Mouse (Mus musculus) E14TG2a.4 (cell line): ENCODE measurements around the gene Nr2f6.

Source experiments
- H3K27me3 ChIP-seq: 2 replicates; pipeline ENCODE4 v1.6.1; 2014; ENCODE audit warnings: low read length, control low read depth; ENCODE audit not compliant: insufficient read depth
- H3K36me3 ChIP-seq: 2 replicates; pipeline ENCODE4 v1.6.1; 2014; ENCODE audit warnings: low read length, control low read depth; ENCODE audit not compliant: insufficient read depth
- H3K4me1 ChIP-seq: replicated peaks from 2 replicates; pipeline ENCODE4 v1.6.1; 2014; ENCODE audit warnings: low read depth, low read length, control low read depth
- H3K4me3 ChIP-seq: replicated peaks from 2 replicates; pipeline ENCODE4 v1.5.1; 2014; ENCODE audit warnings: mild to moderate bottlenecking, low read length
- H3K9me3 ChIP-seq: 2 replicates; pipeline ENCODE4 v1.6.1; 2014; ENCODE audit warnings: low read length, control low read depth
- CTCF ChIP-seq: conservative IDR thresholded peaks from 2 replicates; pipeline ENCODE4 v1.5.1; 2014; ENCODE audit warnings: low read length
- NANOG ChIP-seq: IDR thresholded peaks from 2 replicates; pipeline ENCODE4 v1.6.1; 2014; ENCODE audit warnings: borderline replicate concordance, low read length, mixed read lengths
- POU5F1 ChIP-seq: IDR thresholded peaks from 2 replicates; pipeline ENCODE4 v1.6.1; 2014; ENCODE audit warnings: low read length, borderline replicate concordance

Nr2f6 gene

GRCm38 (mm10) chr8:71374616-71375206 lies 7.0 kb downstream of the Nr2f6 start:
- peak overlapping the region; percentile 74; the same call in 1 of the 2 replicates for H3K4me3 ChIP-seq
- no peak for TF ChIP-seq NANOG
- TF ChIP-seq POU5F1: no peak
- peaks cover 62% of the 10 kb centered on the region for H3K4me1 ChIP-seq
- no peaks in the 10 kb centered on the region for H3K9me3 ChIP-seq
- H3K27me3 ChIP-seq: peaks cover 38% of the 10 kb centered on the region
- peaks cover 66% of the 10 kb centered on the region for H3K36me3 ChIP-seq

- H3K36me3 ChIP-seq: peaks cover 69% of the 10 kb centered on the region
- H3K27me3 ChIP-seq: peaks cover 22% of the 10 kb centered on the region
- H3K4me3 ChIP-seq: no peak overlapping the region
- no peaks in the 10 kb centered on the region for H3K9me3 ChIP-seq
- H3K4me1 ChIP-seq: peaks cover 63% of the 10 kb centered on the region
- TF ChIP-seq NANOG (no peak), CTCF (no peak), POU5F1 (no peak)
Measured at GRCm38 (mm10) chr8:71373000-71373399, 8.8 kb downstream of the Nr2f6 start.

GRCm38 (mm10) chr8:71372427-71372826 lies 9.3 kb downstream of the Nr2f6 start:
- H3K4me1 ChIP-seq: peaks cover 68% of the 10 kb centered on the region
- H3K9me3 ChIP-seq: no peaks in the 10 kb centered on the region
- H3K36me3 ChIP-seq: peaks cover 68% of the 10 kb centered on the region
- H3K27me3 ChIP-seq: peaks cover 16% of the 10 kb centered on the region
- TF ChIP-seq POU5F1: no peak
- no peak for TF ChIP-seq CTCF
- no peak for TF ChIP-seq NANOG
- peak overlapping the region; percentile 29; the same call in 1 of the 2 replicates for H3K4me3 ChIP-seq

- H3K4me1 ChIP-seq: peaks cover 60% of the 10 kb centered on the region
- TF ChIP-seq NANOG (no peak), POU5F1 (no peak), CTCF (no peak)
Measured at GRCm38 (mm10) chr8:71371236-71371848, 10.4 kb downstream of the Nr2f6 start, which contains the start of gene Ocel1. TSS of gene Ocel1 (plus strand) at chr8:71371298.

GRCm38 (mm10) chr8:71370711-71371235 lies 11.0 kb downstream of the Nr2f6 start:
- Histone ChIP-seq H3K4me1 (peaks cover 63% of the 10 kb centered on the region), H3K36me3 (peaks cover 56% of the 10 kb centered on the region), H3K27me3 (no peaks in the 10 kb centered on the region), H3K4me3 (peak overlapping the region; percentile 89), H3K9me3 (no peaks in the 10 kb centered on the region)
- TF ChIP-seq POU5F1 (no peak), NANOG (no peak), CTCF (no peak)

More at GRCm38 (mm10) chr8:71371236-71371848, 10.4 kb downstream of the Nr2f6 start, which contains the start of gene Ocel1:
- Histone ChIP-seq H3K36me3 (peaks cover 57% of the 10 kb centered on the region), H3K4me3 (peak within 1 kb of the TSS; percentile 89), H3K9me3 (no peaks in the 10 kb centered on the region), H3K27me3 (peaks cover 5% of the 10 kb centered on the region)

GRCm38 (mm10) chr8:71369040-71369718 lies 12.6 kb downstream of the Nr2f6 start:
- no peaks in the 10 kb centered on the region for H3K9me3 ChIP-seq

GRCm38 (mm10) chr8:71368366-71368765 lies 13.4 kb downstream of the Nr2f6 start:
- Histone ChIP-seq H3K4me1 (peaks cover 51% of the 10 kb centered on the region), H3K27me3 (no peaks in the 10 kb centered on the region), H3K9me3 (no peaks in the 10 kb centered on the region), H3K4me3 (peak overlapping the region; percentile 86), H3K36me3 (peaks cover 36% of the 10 kb centered on the region)
- TF ChIP-seq CTCF: no peak
- no peak for TF ChIP-seq NANOG
- no peak for TF ChIP-seq POU5F1

More at GRCm38 (mm10) chr8:71369040-71369718, 12.6 kb downstream of the Nr2f6 start:
- Histone ChIP-seq H3K4me3 (peak overlapping the region; percentile 86), H3K36me3 (peaks cover 44% of the 10 kb centered on the region), H3K4me1 (peaks cover 54% of the 10 kb centered on the region), H3K27me3 (no peaks in the 10 kb centered on the region)
- TF ChIP-seq POU5F1 (no peak), CTCF (no peak), NANOG (no peak)

- peaks cover 29% of the 10 kb centered on the region for H3K36me3 ChIP-seq
- peaks cover 49% of the 10 kb centered on the region for H3K4me1 ChIP-seq
- no peaks in the 10 kb centered on the region for H3K9me3 ChIP-seq
- TF ChIP-seq NANOG (no peak), CTCF (no peak), POU5F1 (no peak)
- no peaks in the 10 kb centered on the region for H3K27me3 ChIP-seq
- H3K4me3 ChIP-seq: peak overlapping the region; percentile 86
Measured at GRCm38 (mm10) chr8:71367529-71368176, 14.1 kb downstream of the Nr2f6 start.
